Mouse (Mus musculus) lung, postnatal 0 days (tissue): Measurements from ENCODE around the gene Adcy9.

Experiments
- CTCF ChIP-seq: IDR thresholded peaks from 2 replicates; pipeline ENCODE4 v1.5.1; 2016; ENCODE audit warnings: antibody characterized with exemption, mild to moderate bottlenecking
- EP300 ChIP-seq: IDR thresholded peaks from 2 replicates; pipeline ENCODE4 v1.6.1; 2016; ENCODE audit warnings: antibody characterized with exemption, mild to moderate bottlenecking, control low read depth

- peak; percentile 87 for TF ChIP-seq CTCF
- no peak for TF ChIP-seq EP300
These were observed 135.0 kb downstream of the Adcy9 start for GRCm38 (mm10) chr16:4285257-4285656.
